Comparison of ENCODE assay signal across 11 mouse cellular contexts in the genomic region with DNA sequence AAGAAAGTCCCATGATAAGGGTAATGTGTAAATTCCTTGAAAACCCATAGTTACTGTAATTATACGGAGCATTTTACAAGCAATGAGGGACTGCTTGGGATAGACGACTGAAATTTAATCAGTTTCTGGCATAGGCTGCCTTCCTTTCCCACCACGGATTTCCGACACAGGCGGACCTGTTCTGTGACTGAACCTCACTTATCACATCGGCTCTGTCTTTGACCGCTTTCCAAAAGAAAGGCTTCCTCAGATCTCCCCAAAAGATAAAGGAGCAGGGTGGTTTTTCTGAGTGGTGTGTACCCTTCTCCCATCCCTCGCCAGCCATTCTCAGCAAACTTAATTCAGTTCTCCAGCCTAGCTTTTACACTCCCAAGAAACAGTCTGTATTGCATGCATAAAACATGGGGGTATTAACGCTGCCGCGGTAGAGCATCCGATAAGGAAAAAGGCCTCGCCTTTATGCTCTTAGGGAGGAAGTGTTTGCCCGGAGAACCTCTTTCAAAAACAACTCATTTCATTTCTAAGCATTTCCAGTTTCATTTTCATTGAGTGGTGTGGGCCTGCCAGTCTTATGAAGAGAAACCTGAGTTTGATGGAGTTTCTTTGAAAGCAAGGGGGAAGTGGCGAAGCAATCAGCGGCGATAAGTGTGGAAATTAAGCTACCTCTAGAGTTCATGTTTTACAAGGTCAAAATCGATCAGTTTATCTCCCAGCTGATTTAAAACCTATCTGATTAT.
DNase-seq lines count a peak whose midpoint lies in the region; ATAC-seq and TF ChIP-seq lines count a peak whose summit lies in the region.
"Had no signal": no experiment of that assay in that cellular context is flagged by ENCODE, and none has a peak within 500 bp of the region (broad histone marks: within the 10 kb centered on the region; RNA-seq: fewer than 3 reads in every experiment).

No protein-coding gene starts in this region.

- ATAC-seq in liver, postnatal 0 days, result no peak
- ATAC-seq in liver, embryonic 12.5 days, result no peak
- ATAC-seq in forebrain, embryonic 15.5 days (replicated peaks), result 0 out of 2 replicates have a peak, but pooled peaks have one; percentile 43

- H3K9me3 ChIP-seq in liver, postnatal 0 days (ENCODE audit: low read length), result no peaks in the 10 kb centered on the region
- H3K9me3 ChIP-seq in liver, embryonic 12.5 days (replicated peaks), result no peaks in the 10 kb centered on the region
- no peaks in the 10 kb centered on the region for H3K9me3 ChIP-seq in forebrain, embryonic 15.5 days

- DNase-seq in liver, postnatal 0 days, result no peak
- DNase-seq in induced T-regulatory cell, adult 2 months (ENCODE audit: low read depth), result peak; percentile 47
- DNase-seq in naive thymus-derived CD4-positive, alpha-beta T cell, adult 2 months (ENCODE audit: low read depth), result peak; percentile 28
- no peak for DNase-seq in ovary, postnatal 36 days (ENCODE audit: low spot score)
- DNase-seq in embryo, embryonic 10 days (ENCODE audit: low spot score), result no peak
- DNase-seq: cerebellum, postnatal 36 days; heart, adult 2 months; lung, adult 2 months had no signal

- no peak overlapping the region for H3K9ac ChIP-seq in liver, postnatal 0 days (replicated peaks)
- H3K9ac ChIP-seq in liver, embryonic 12.5 days, result no peak overlapping the region
- no peak overlapping the region for H3K9ac ChIP-seq in forebrain, embryonic 15.5 days (replicated peaks)

- H3K4me3 ChIP-seq in liver, postnatal 0 days (ENCODE audit: low read depth, low read length), result no peak overlapping the region
- H3K4me3 ChIP-seq in liver, embryonic 12.5 days, result no peak overlapping the region
- no peak overlapping the region for H3K4me3 ChIP-seq in forebrain, embryonic 15.5 days
- H3K4me3 ChIP-seq: heart, adult 2 months had no signal

- TF ChIP-seq EP300 in liver, postnatal 0 days (IDR thresholded peaks at IDR 0.05; ENCODE audit: low read depth), result no peak

- H3K4me1 ChIP-seq in liver, postnatal 0 days (ENCODE audit: insufficient read depth), result no peaks in the 10 kb centered on the region
- H3K4me1 ChIP-seq in liver, embryonic 12.5 days, result no peaks in the 10 kb centered on the region
- peaks cover 11% of the 10 kb centered on the region for H3K4me1 ChIP-seq in forebrain, embryonic 15.5 days

- TF ChIP-seq CTCF in liver, postnatal 0 days (IDR thresholded peaks at IDR 0.05; ENCODE audit: low read depth), result no peak

- peak overlapping the region; percentile 4; the same call in 1 of the 2 replicates for H3K4me2 ChIP-seq in liver, postnatal 0 days (ENCODE audit: low read depth, low read length)
- H3K4me2 ChIP-seq in liver, embryonic 12.5 days, result no peak overlapping the region
- H3K4me2 ChIP-seq in forebrain, embryonic 15.5 days (replicated peaks), result peak overlapping the region; percentile 19; the same call in 1 of the 2 replicates

- WGBS in liver, postnatal 0 days (ENCODE audit: insufficient replicate concordance), result 64% methylated on average over 18 of the region's 18 CpGs
- WGBS in liver, embryonic 12.5 days (ENCODE audit: insufficient replicate concordance), result 59% methylated on average over 18 of the region's 18 CpGs
- WGBS in forebrain, embryonic 15.5 days, result 55% methylated on average over 18 of the region's 18 CpGs

- H3K36me3 ChIP-seq in liver, postnatal 0 days (replicated peaks; ENCODE audit: insufficient read depth, low read length), result no peaks in the 10 kb centered on the region
- no peaks in the 10 kb centered on the region for H3K36me3 ChIP-seq in liver, embryonic 12.5 days
- H3K36me3 ChIP-seq in forebrain, embryonic 15.5 days, result no peaks in the 10 kb centered on the region
- H3K36me3 ChIP-seq: G1E had no signal

- H3K27ac ChIP-seq in liver, postnatal 0 days (ENCODE audit: low read depth), result no peak overlapping the region
- no peak overlapping the region for H3K27ac ChIP-seq in liver, embryonic 12.5 days
- H3K27ac ChIP-seq in forebrain, embryonic 15.5 days (replicated peaks), result no peak overlapping the region
- H3K27ac ChIP-seq: heart, adult 2 months had no signal

- no peaks in the 10 kb centered on the region for H3K27me3 ChIP-seq in liver, postnatal 0 days (ENCODE audit: insufficient read depth, low read length)
- no peaks in the 10 kb centered on the region for H3K27me3 ChIP-seq in liver, embryonic 12.5 days (replicated peaks)
- H3K27me3 ChIP-seq in forebrain, embryonic 15.5 days, result no peaks in the 10 kb centered on the region

Comparison
In these comparisons a context has a peak if more than half of its experiments do, and no peak if none do; other contexts are left out.
1. DNase-seq: peak in induced T-regulatory cell, adult 2 months (single experiment) and naive thymus-derived CD4-positive, alpha-beta T cell, adult 2 months (single experiment); none in liver, postnatal 0 days (single experiment), ovary, postnatal 36 days (single experiment) and embryo, embryonic 10 days (single experiment).